Mouse (Mus musculus) T-helper 1 cell (primary cell): Measurements from ENCODE around the gene Glud1.

ENCODE experiments used
- in situ Hi-C: fragments of 300-600 bp; cut with MboI, MseI; formaldehyde crosslinking; loops from one replicate; pipeline ENCODE4 v1.15.1; 2025; ENCODE audit warnings: high pct_unique_total_duplicates

The Glud1 gene

GRCm38 (mm10) chr14:34375941-34376340 is 65.4 kb downstream of the Glud1 start:
- in situ Hi-C loops, result no loop called here

DNA sequence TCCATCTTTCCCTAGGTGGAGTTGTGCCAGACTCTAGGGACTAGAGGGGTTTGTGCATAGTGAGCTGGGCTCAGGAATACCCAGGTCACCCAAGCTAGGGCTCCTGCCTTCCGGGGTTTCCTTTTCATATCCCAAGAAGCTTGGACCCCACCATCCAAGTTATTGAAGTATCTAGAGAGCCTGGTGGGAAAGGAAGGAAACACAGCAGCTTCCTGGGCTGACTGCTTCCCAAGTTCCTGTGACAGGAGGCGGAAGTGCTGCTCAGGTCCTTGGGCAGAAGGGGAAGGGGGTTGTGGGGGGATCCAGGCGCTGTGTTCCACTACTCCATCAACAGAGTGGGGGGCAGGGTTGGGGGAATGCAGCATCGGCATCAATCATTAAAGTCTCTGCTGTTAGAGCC is 66.6 kb downstream of the Glud1 start:
- in situ Hi-C loops, result no loop called here

DNA sequence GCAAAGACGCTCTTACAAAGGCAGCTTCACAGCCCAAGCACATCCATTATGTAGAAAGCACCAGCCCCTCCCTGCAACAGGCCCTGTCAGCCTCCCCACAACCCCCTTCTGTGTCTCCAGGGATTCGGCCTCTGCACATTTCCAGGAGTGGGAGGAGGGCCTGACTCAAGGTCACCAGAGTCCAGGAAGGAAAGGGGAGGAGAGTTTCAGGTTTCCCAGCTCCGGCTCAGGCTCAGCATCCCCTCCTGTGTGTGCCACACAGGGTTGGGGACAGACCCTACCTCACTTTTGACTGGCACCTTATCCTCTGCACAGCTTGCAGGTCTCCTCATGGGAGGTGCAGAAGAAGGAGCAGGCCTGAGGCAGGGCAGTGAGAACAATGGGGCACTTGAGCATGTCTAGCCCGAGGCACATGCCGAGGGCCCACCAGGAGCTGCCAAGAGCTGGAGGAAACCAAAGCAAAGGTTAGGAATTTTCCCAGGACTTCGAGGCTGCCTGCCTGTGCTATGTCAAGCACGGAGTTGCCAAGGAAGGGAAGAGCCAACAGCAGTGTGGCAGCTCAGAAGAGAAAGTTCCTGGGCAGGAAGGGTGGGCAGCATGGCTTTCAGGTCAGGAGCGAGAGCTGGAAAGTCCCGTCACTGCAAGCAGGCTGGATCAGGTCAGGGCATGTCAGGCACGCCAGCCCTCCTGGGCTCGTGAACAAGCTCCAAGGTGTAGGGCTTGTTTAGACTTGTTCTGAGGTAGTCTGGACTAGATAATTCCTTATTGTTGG is 68.2 kb downstream of the Glud1 start:
- in situ Hi-C loops, result no loop called here

DNA sequence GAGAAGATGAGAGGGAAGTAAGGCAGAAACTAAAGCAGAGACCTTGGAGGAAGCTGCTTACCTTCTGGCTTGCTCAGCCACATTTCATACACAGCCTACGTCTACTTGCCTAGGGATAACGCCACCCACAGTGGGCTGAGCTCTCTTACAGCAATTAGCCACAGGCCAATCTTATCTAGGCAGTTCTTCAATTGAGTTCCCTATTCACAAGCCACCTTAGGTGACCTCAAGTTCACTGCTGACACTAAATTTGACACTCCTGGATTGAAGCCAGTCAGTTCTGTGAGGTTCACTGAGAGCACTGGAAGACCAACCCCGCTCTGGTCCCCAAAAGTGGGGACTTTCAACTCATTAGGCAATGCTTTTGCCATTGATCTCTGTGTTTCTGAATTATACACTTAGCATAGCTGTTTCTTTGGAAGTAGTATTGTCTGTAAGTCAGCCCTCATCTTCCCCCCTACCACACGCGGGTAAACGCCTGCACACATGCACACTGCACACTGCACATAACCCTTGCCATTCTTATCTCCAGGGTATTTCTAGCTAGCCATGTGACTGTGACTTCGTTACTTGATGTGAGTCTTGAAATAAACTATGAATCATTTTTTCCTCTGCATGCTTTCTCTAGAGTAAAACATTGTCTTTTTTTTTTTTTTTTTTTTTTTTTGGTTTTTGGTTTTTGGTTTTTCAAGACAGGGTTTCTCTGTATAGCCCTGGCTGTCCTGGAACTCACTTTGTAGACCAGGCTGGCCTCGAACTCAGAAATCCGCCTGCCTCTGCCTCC is 72.6 kb downstream of the Glud1 start:
- in situ Hi-C loops, result no loop called here

DNA sequence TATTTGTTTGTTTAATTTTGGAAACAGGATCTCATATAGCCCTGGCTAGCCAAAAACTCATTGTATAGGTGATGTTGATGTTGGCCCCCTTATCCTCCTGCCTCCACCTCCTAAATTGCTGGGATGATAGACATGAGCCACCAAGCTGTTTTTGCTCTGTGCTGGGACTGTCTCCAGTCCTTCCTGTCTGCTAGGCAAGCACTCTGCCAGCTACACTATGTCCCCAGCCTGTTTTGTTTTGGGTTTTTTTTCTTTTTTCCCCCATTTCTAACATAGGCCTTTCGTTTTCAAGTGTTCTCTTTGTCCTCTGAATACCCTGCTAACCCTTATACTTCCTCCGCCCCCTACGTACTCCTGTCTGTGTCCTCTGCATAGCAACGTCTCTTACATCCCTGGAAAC is 82.8 kb downstream of the Glud1 start:
- in situ Hi-C loops, result no loop called here
